Comparison of ENCODE assay signal across 9 mouse cellular contexts in the genomic region with DNA sequence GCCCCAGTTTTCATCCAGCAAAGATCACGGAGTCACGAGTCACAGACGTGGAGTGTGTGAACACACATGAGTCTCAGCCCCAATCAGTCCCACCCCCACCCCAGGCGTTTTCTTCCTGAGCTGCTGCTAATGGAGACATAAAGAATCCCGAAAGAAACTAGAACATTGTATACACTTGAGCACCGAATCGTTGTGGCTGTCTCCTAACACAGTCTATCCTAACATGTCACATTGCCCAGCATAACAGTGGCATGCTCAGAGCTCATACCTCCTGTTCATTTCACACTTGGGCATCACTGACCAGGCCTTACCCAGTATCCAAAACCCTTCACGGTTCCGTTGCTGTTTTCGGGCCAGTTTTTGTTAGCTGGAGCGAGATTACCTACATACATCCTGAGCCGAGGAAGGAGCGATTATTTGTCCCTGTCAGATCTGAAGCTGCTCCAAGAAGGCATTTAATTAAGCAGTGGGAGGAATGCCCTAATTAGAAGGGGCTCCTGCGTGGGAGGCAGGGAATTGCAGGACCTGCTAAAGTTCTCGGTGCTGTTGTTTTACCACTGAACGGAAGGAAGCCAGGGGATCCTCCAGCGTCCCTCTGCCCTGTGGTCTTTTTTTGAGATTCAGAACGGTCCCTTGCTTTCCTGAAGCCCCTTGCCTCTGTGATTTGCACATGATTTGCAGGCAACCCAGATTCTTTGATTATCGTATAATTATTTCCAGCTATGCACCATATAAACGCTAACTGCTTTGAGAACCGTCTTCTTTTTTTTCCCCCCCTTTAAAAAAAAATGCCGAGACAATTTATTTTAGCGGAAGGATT. TPM values are rescaled to one million over a fixed set of nuclear protein-coding genes. Genes with fewer than 3 reads are reported as not detected.
DNase-seq lines count a peak whose midpoint lies in the region; ATAC-seq and TF ChIP-seq lines count a peak whose summit lies in the region.
"Had no signal": no experiment of that assay in that cellular context is flagged by ENCODE, and none has a peak within 500 bp of the region (broad histone marks: within the 10 kb centered on the region; RNA-seq: fewer than 3 reads in every experiment).

No protein-coding gene starts in this region.

- ATAC-seq in frontal cortex, adult (ENCODE audit: low TSS enrichment): peak; percentile 17
- ATAC-seq in neural tube, embryonic 13.5 days (ENCODE audit: low read depth): no peak

- in situ Hi-C loops in ES-E14 (cut with MboI; ENCODE audit: low sequenced_read_pairs in 2 of 2, unreplicated experiment in 2 of 2): no loop called here

- H3K4me2 ChIP-seq in neural tube, embryonic 13.5 days: peak overlapping the region; percentile 53

- peaks cover 9 to 22% of the 10 kb centered on the region in 2 experiments; a peak in 3 of 4 replicates for H3K4me1 ChIP-seq in ES-E14 (ENCODE audit: control insufficient read depth in 2 of 2, insufficient read depth in 2 of 2, low read length in 2 of 2, poor library complexity in 1 of 2)
- H3K4me1 ChIP-seq in forebrain, embryonic 10.5 days: peaks cover 48% of the 10 kb centered on the region
- H3K4me1 ChIP-seq in neural tube, embryonic 13.5 days (replicated peaks): peaks cover 23% of the 10 kb centered on the region

- no peak overlapping the region for H3K4me3 ChIP-seq in ES-E14 (ENCODE audit: insufficient read depth in 1 of 2, low read depth in 1 of 2, low read length in 2 of 2, poor library complexity in 1 of 2, severe bottlenecking in 1 of 2)
- peak overlapping the region; percentile 41 for H3K4me3 ChIP-seq in forebrain, embryonic 10.5 days
- H3K4me3 ChIP-seq in neural tube, embryonic 13.5 days: peak overlapping the region; percentile 17
- H3K4me3 ChIP-seq: megakaryocyte, embryonic 14.5 days had no signal

- H3K36me3 ChIP-seq in ES-E14 (ENCODE audit: control insufficient read depth, insufficient read depth, low read length, poor library complexity, severe bottlenecking): no peaks in the 10 kb centered on the region
- no peaks in the 10 kb centered on the region for H3K36me3 ChIP-seq in forebrain, embryonic 10.5 days (replicated peaks)
- no peaks in the 10 kb centered on the region for H3K36me3 ChIP-seq in neural tube, embryonic 13.5 days

- peaks cover 8% of the 10 kb centered on the region; the same call in 1 of the 2 replicates for H3K27me3 ChIP-seq in forebrain, embryonic 10.5 days (ENCODE audit: poor library complexity, severe bottlenecking)
- no peaks in the 10 kb centered on the region for H3K27me3 ChIP-seq in neural tube, embryonic 13.5 days
- H3K27me3 ChIP-seq: megakaryocyte, embryonic 14.5 days had no signal

- H3K9ac ChIP-seq in ES-E14 (ENCODE audit: insufficient read depth, low read depth, low read length, poor library complexity, severe bottlenecking): peak overlapping the region; percentile 4; the same call in 1 of the 2 replicates
- H3K9ac ChIP-seq in neural tube, embryonic 13.5 days: peak overlapping the region; percentile 57

- no peak for DNase-seq in frontal cortex, postnatal 14 days (ENCODE audit: low spot score in 2 of 2)
- DNase-seq in ES-E14 (ENCODE audit: low read depth, low spot score) (no peak), adipocyte (ENCODE audit: low spot score) (no peak)
- DNase-seq in forebrain, embryonic 10.5 days (ENCODE audit: extremely low spot score, low spot score): peak; percentile 16
- peak; percentile 8 for DNase-seq in kidney, postnatal 14 days
- no peak for DNase-seq in urinary bladder, adult 18-20 months (ENCODE audit: low spot score in 2 of 2)

- no peaks in the 10 kb centered on the region for H3K9me3 ChIP-seq in ES-E14 (ENCODE audit: control insufficient read depth, insufficient read depth, low read depth, low read length)
- no peaks in the 10 kb centered on the region for H3K9me3 ChIP-seq in forebrain, embryonic 10.5 days
- 0 out of 2 replicates have a peak, but pooled peaks cover 3% of the 10 kb centered on the region for H3K9me3 ChIP-seq in neural tube, embryonic 13.5 days

- WGBS in forebrain, embryonic 10.5 days: 29% methylated on average over 23 of the region's 23 CpGs
- 31% methylated on average over 23 of the region's 23 CpGs for WGBS in neural tube, embryonic 13.5 days

- H3K27ac ChIP-seq in ES-E14 (ENCODE audit: insufficient read depth, low read depth, low read length, poor library complexity, severe bottlenecking): no peak overlapping the region
- H3K27ac ChIP-seq in forebrain, embryonic 10.5 days: peak overlapping the region; percentile 75
- H3K27ac ChIP-seq in neural tube, embryonic 13.5 days (replicated peaks): no peak overlapping the region

TF ChIP-seq in ES-E14, 5 proteins besides CTCF, POLR2A, EP300 and RAD21:
- TF ChIP-seq ZNF384 (IDR thresholded peaks at IDR 0.05; ENCODE audit: low read depth, low read length) (no peak), ZC3H11A (IDR thresholded peaks at IDR 0.05; ENCODE audit: borderline replicate concordance, low read depth, low read length) (no peak), HCFC1 (IDR thresholded peaks at IDR 0.05; ENCODE audit: borderline replicate concordance, insufficient read depth, low read length) (no peak), CHD2 (IDR thresholded peaks at IDR 0.05; ENCODE audit: low read depth, low read length) (no peak), MAFK (IDR thresholded peaks at IDR 0.05; ENCODE audit: insufficient read depth, low read depth, low read length) (no peak)
TF ChIP-seq in ES-E14: peak in this region for 0.

RNA-seq across cellular contexts. Expression of a gene that starts 53.4 kb away (rescaled TPM):
- total RNA-seq in ES-E14 (2012; rRNA removed): 187 and 258 TPM in 2 replicates
- 418 and 443 TPM in 2 replicates for polyA plus RNA-seq in forebrain, embryonic 10.5 days (2016; fragmentation: Nextera tagmentation; extraction: Ambion mirVana)
- 195 and 201 TPM in 2 replicates for polyA plus RNA-seq in neural tube, embryonic 13.5 days (2015; fragmentation: Nextera tagmentation; extraction: Ambion mirVana)

Comparison
In these comparisons a context has a peak if more than half of its experiments do, and no peak if none do; other contexts are left out.
1. DNase-seq: peak in forebrain, embryonic 10.5 days (single experiment) and kidney, postnatal 14 days (single experiment); none in frontal cortex, postnatal 14 days (0 of 2), ES-E14 (single experiment), urinary bladder, adult 18-20 months (0 of 2) and adipocyte (single experiment).
2. H3K4me3 ChIP-seq: peak in forebrain, embryonic 10.5 days (single experiment) and neural tube, embryonic 13.5 days (single experiment); none in ES-E14 (0 of 2).